Mouse (Mus musculus): ENCODE measurements around the gene Atp8b4.
A peak's percentile ranks its signal among the peaks of the same experiment; 100 is the strongest.

Gene Atp8b4

GRCm38 (mm10) chr2:126434305-126434704, 66.2 kb downstream of the Atp8b4 start:
- no peak for DNase-seq (ENCODE audit: low spot score)

GRCm38 (mm10) chr2:126432481-126433066, 67.9 kb downstream of the Atp8b4 start:
- DNase-seq (ENCODE audit: low spot score) = no peak

- peak; percentile 39 for DNase-seq (ENCODE audit: low spot score)
Measured at GRCm38 (mm10) chr2:126429282-126429681, 71.2 kb downstream of the Atp8b4 start.

- DNase-seq (ENCODE audit: low spot score) = no peak
Measured at GRCm38 (mm10) chr2:126425223-126425622, 75.3 kb downstream of the Atp8b4 start.

- DNase-seq (ENCODE audit: low spot score) = no peak
Measured at GRCm38 (mm10) chr2:126424714-126425113, 75.8 kb downstream of the Atp8b4 start.

GRCm38 (mm10) chr2:126420901-126421300, 79.6 kb downstream of the Atp8b4 start:
- DNase-seq (ENCODE audit: low spot score) = no peak

- no peak for DNase-seq (ENCODE audit: low spot score)
Measured at GRCm38 (mm10) chr2:126418916-126419315, 81.6 kb downstream of the Atp8b4 start.

- no peak for DNase-seq (ENCODE audit: low spot score)
Measured at GRCm38 (mm10) chr2:126416772-126417171, 83.7 kb downstream of the Atp8b4 start.

GRCm38 (mm10) chr2:126415981-126416380, 84.5 kb downstream of the Atp8b4 start:
- DNase-seq (ENCODE audit: low spot score) = no peak

GRCm38 (mm10) chr2:126412759-126413158, 87.7 kb downstream of the Atp8b4 start:
- DNase-seq (ENCODE audit: low spot score) = no peak

- DNase-seq (ENCODE audit: low spot score) = no peak
Measured at GRCm38 (mm10) chr2:126399454-126399853, 101.0 kb downstream of the Atp8b4 start.

GRCm38 (mm10) chr2:126399017-126399416, 101.5 kb downstream of the Atp8b4 start:
- no peak for DNase-seq (ENCODE audit: low spot score)

- no peak for DNase-seq (ENCODE audit: low spot score)
Measured at GRCm38 (mm10) chr2:126398216-126398615, 102.3 kb downstream of the Atp8b4 start.

- DNase-seq (ENCODE audit: low spot score) = no peak
Measured at GRCm38 (mm10) chr2:126397513-126397912, 103.0 kb downstream of the Atp8b4 start.

- no peak for DNase-seq (ENCODE audit: low spot score)
Measured at GRCm38 (mm10) chr2:126394924-126395323, 105.5 kb downstream of the Atp8b4 start.

GRCm38 (mm10) chr2:126387458-126388037, 112.9 kb downstream of the Atp8b4 start:
- no peak for DNase-seq (ENCODE audit: low spot score)

GRCm38 (mm10) chr2:126386056-126386455, 114.4 kb downstream of the Atp8b4 start:
- no peak for DNase-seq (ENCODE audit: low spot score)

GRCm38 (mm10) chr2:126380300-126380699, 120.2 kb downstream of the Atp8b4 start:
- DNase-seq (ENCODE audit: low spot score) = no peak

- DNase-seq (ENCODE audit: low spot score) = no peak
Measured at GRCm38 (mm10) chr2:126371634-126372033, 128.8 kb downstream of the Atp8b4 start.

- DNase-seq (ENCODE audit: low spot score) = no peak
Measured at GRCm38 (mm10) chr2:126369815-126370214, 130.7 kb downstream of the Atp8b4 start.

GRCm38 (mm10) chr2:126363745-126364725, 136.4 kb downstream of the Atp8b4 start:
- DNase-seq (ENCODE audit: low spot score) = no peak

- DNase-seq (ENCODE audit: low spot score) = peak; percentile 82
Measured at GRCm38 (mm10) chr2:126363050-126363744, 137.3 kb downstream of the Atp8b4 start.
